Mouse (Mus musculus): ENCODE data around the gene Tmem120a. TPM values are rescaled to one million over a fixed set of nuclear protein-coding genes. Genes with fewer than 3 reads are reported as not detected.

The Tmem120a gene
- polyA plus RNA-seq, 1 experiment from 2014 or later = 84.5 TPM

GRCm38 (mm10) chr5:135751041-135751440 is 6.8 kb upstream of the Tmem120a start:
- Histone ChIP-seq H3K27me3 (no peaks in the 10 kb centered on the region), H3K27ac (replicated peaks) (no peak overlapping the region), H3K4me1 (replicated peaks) (no peaks in the 10 kb centered on the region; the same call in 1 of the 2 replicates), H3K9ac (no peak overlapping the region), H3K4me2 (no peak overlapping the region), H3K36me3 (no peaks in the 10 kb centered on the region), H3K9me3 (peaks cover 15% of the 10 kb centered on the region), H3K4me3 (no peak overlapping the region)
- 77% methylated on average over 1 of the region's 1 CpGs for WGBS
- ATAC-seq (ENCODE audit: low read depth) = no peak

GRCm38 (mm10) chr5:135744742-135745141 is 494 bp upstream of the Tmem120a start:
- WGBS = 18% methylated on average over 12 of the region's 12 CpGs
- no peak for ATAC-seq (ENCODE audit: low read depth)
- Histone ChIP-seq H3K4me2 (peak overlapping the region; percentile 98), H3K27ac (replicated peaks) (no peak overlapping the region), H3K9ac (peak overlapping the region; percentile 86), H3K9me3 (peaks cover 15% of the 10 kb centered on the region), H3K36me3 (peaks cover 19% of the 10 kb centered on the region), H3K4me3 (peak overlapping the region; percentile 76), H3K4me1 (replicated peaks) (peaks cover 19% of the 10 kb centered on the region), H3K27me3 (no peaks in the 10 kb centered on the region)

GRCm38 (mm10) chr5:135742941-135743740 is 1.1 kb downstream of the Tmem120a start:
- 25% methylated on average over 18 of the region's 18 CpGs for WGBS
- peaks cover 27% of the 10 kb centered on the region for H3K36me3 ChIP-seq
- H3K9ac ChIP-seq = peak overlapping the region; percentile 86
- peaks cover 7% of the 10 kb centered on the region for H3K9me3 ChIP-seq
- no peaks in the 10 kb centered on the region for H3K27me3 ChIP-seq
- H3K4me3 ChIP-seq = peak overlapping the region; percentile 76
- peaks cover 19% of the 10 kb centered on the region for H3K4me1 ChIP-seq (replicated peaks)
- peak; percentile 62 for ATAC-seq (ENCODE audit: low read depth)
- H3K4me2 ChIP-seq = peak overlapping the region; percentile 98
- no peak overlapping the region for H3K27ac ChIP-seq (replicated peaks)

- Histone ChIP-seq H3K9ac (0 out of 2 replicates have a peak overlapping the region, but pooled peaks have one; percentile 26), H3K36me3 (peaks cover 37% of the 10 kb centered on the region), H3K27ac (replicated peaks) (no peak overlapping the region), H3K9me3 (no peaks in the 10 kb centered on the region), H3K4me3 (no peak overlapping the region), H3K27me3 (no peaks in the 10 kb centered on the region), H3K4me2 (no peak overlapping the region), H3K4me1 (replicated peaks) (peaks cover 19% of the 10 kb centered on the region)
- WGBS = 75% methylated on average over 10 of the region's 10 CpGs
- ATAC-seq (ENCODE audit: low read depth) = no peak
These were observed 2.1 kb downstream of the Tmem120a start for GRCm38 (mm10) chr5:135742156-135742555.

- no peaks in the 10 kb centered on the region for H3K9me3 ChIP-seq
- H3K4me3 ChIP-seq = no peak overlapping the region
- H3K9ac ChIP-seq = no peak overlapping the region
- ATAC-seq (ENCODE audit: low read depth) = no peak
- H3K27me3 ChIP-seq = no peaks in the 10 kb centered on the region
- 18% methylated on average over 6 of the region's 6 CpGs for WGBS
- peaks cover 11% of the 10 kb centered on the region for H3K4me1 ChIP-seq (replicated peaks)
- H3K4me2 ChIP-seq = no peak overlapping the region
- H3K27ac ChIP-seq (replicated peaks) = no peak overlapping the region
- H3K36me3 ChIP-seq = peaks cover 75% of the 10 kb centered on the region
These were observed 6.0 kb downstream of the Tmem120a start for GRCm38 (mm10) chr5:135738266-135738665.

- 80% methylated on average over 7 of the region's 7 CpGs for WGBS
- ATAC-seq (ENCODE audit: low read depth) = no peak
- Histone ChIP-seq H3K27me3 (no peaks in the 10 kb centered on the region), H3K4me2 (no peak overlapping the region), H3K27ac (replicated peaks) (no peak overlapping the region), H3K9me3 (no peaks in the 10 kb centered on the region), H3K4me3 (no peak overlapping the region), H3K4me1 (replicated peaks) (no peaks in the 10 kb centered on the region), H3K36me3 (peaks cover 87% of the 10 kb centered on the region), H3K9ac (no peak overlapping the region)
These were observed 7.1 kb downstream of the Tmem120a start for GRCm38 (mm10) chr5:135737154-135737553.

GRCm38 (mm10) chr5:135736544-135736943 is 7.7 kb downstream of the Tmem120a start:
- Histone ChIP-seq H3K27ac (replicated peaks) (no peak overlapping the region), H3K9ac (no peak overlapping the region), H3K27me3 (no peaks in the 10 kb centered on the region), H3K4me3 (no peak overlapping the region), H3K36me3 (peaks cover 88% of the 10 kb centered on the region), H3K4me2 (no peak overlapping the region), H3K4me1 (replicated peaks) (no peaks in the 10 kb centered on the region), H3K9me3 (no peaks in the 10 kb centered on the region)
- ATAC-seq (ENCODE audit: low read depth) = no peak
- 93% methylated on average over 16 of the region's 16 CpGs for WGBS

- H3K4me3 ChIP-seq = no peak overlapping the region
- H3K9me3 ChIP-seq = no peaks in the 10 kb centered on the region
- WGBS = 92% methylated on average over 13 of the region's 13 CpGs
- H3K36me3 ChIP-seq = peaks cover 88% of the 10 kb centered on the region
- H3K9ac ChIP-seq = no peak overlapping the region
- no peak overlapping the region for H3K4me2 ChIP-seq
- no peaks in the 10 kb centered on the region for H3K4me1 ChIP-seq (replicated peaks)
- no peak overlapping the region for H3K27ac ChIP-seq (replicated peaks)
- no peaks in the 10 kb centered on the region for H3K27me3 ChIP-seq
- ATAC-seq (ENCODE audit: low read depth) = no peak
These were observed 8.5 kb downstream of the Tmem120a start for GRCm38 (mm10) chr5:135735741-135736140.

- H3K27ac ChIP-seq (replicated peaks) = no peak overlapping the region
- H3K27me3 ChIP-seq = no peaks in the 10 kb centered on the region
- no peak overlapping the region for H3K9ac ChIP-seq
- no peak overlapping the region for H3K4me2 ChIP-seq
- 95% methylated on average over 42 of the region's 42 CpGs for WGBS
- no peaks in the 10 kb centered on the region for H3K9me3 ChIP-seq
- no peaks in the 10 kb centered on the region for H3K4me1 ChIP-seq (replicated peaks)
- no peak overlapping the region for H3K4me3 ChIP-seq
- no peak for ATAC-seq (ENCODE audit: low read depth)
- peaks cover 92% of the 10 kb centered on the region for H3K36me3 ChIP-seq
These were observed 10.1 kb downstream of the Tmem120a start for GRCm38 (mm10) chr5:135734057-135734680.

GRCm38 (mm10) chr5:135733071-135733470 is 11.2 kb downstream of the Tmem120a start:
- H3K4me2 ChIP-seq = no peak overlapping the region
- H3K9me3 ChIP-seq = no peaks in the 10 kb centered on the region
- H3K27ac ChIP-seq (replicated peaks) = no peak overlapping the region
- no peak overlapping the region for H3K4me3 ChIP-seq
- no peak for ATAC-seq (ENCODE audit: low read depth)
- H3K4me1 ChIP-seq (replicated peaks) = 0 out of 2 replicates have a peak, but pooled peaks cover 3% of the 10 kb centered on the region
- no peaks in the 10 kb centered on the region for H3K27me3 ChIP-seq
- H3K36me3 ChIP-seq = peaks cover 98% of the 10 kb centered on the region
- 94% methylated on average over 4 of the region's 4 CpGs for WGBS
- no peak overlapping the region for H3K9ac ChIP-seq

- WGBS = 95% methylated on average over 16 of the region's 16 CpGs
- peaks cover 81% of the 10 kb centered on the region for H3K36me3 ChIP-seq
- no peak overlapping the region for H3K27ac ChIP-seq (replicated peaks)
- H3K9ac ChIP-seq = no peak overlapping the region
- no peak overlapping the region for H3K4me2 ChIP-seq
- H3K27me3 ChIP-seq = no peaks in the 10 kb centered on the region
- no peak overlapping the region for H3K4me3 ChIP-seq
- H3K4me1 ChIP-seq (replicated peaks) = peaks cover 20% of the 10 kb centered on the region
- ATAC-seq (ENCODE audit: low read depth) = no peak
- H3K9me3 ChIP-seq = no peaks in the 10 kb centered on the region
These were observed 12.9 kb downstream of the Tmem120a start for GRCm38 (mm10) chr5:135731322-135731721.

GRCm38 (mm10) chr5:135730916-135731315 is 13.3 kb downstream of the Tmem120a start:
- Histone ChIP-seq H3K27ac (replicated peaks) (no peak overlapping the region), H3K9me3 (no peaks in the 10 kb centered on the region), H3K4me3 (no peak overlapping the region), H3K9ac (no peak overlapping the region), H3K36me3 (peaks cover 77% of the 10 kb centered on the region), H3K4me1 (replicated peaks) (peaks cover 24% of the 10 kb centered on the region), H3K27me3 (no peaks in the 10 kb centered on the region), H3K4me2 (no peak overlapping the region)
- WGBS = 94% methylated on average over 10 of the region's 10 CpGs
- ATAC-seq (ENCODE audit: low read depth) = no peak
